Comparison of ENCODE assay signal across 8 mouse cellular contexts in the genomic region with DNA sequence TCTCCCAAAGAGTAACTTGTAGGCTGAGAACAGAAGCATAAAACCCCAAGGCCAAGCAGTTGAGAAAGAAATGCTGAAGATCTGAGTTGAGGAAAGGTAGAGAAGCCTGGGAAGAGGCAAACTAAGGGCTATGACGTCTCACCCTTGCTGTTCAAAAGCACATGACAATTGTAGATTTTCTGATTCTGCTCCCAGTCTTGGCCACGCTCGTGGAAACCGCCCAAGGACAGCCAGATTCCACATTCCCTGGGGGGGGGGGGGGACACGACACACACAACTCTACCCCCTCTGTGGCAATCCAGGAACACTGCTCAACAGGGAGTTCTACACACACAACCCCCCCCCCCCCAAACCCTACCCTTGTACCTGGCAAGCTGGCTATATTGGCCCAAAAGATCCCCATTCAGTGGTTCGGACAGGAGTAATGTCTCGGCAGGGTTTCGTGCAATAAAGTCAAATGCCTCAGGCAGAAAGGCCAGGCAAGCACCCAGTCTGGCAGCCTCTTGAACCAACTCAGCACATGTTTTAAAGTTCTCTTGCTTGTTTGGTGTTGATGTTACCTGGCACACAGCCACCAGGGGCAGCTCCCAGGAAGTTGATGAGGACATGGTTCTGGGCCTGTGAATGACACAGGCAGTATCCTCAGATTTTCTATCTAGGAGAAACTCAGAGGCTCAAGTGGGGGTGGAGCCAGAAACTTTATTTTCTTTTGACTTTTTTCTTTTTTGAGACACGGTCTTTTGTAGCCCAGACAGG. TPM values are rescaled to one million over a fixed set of nuclear protein-coding genes. Genes with fewer than 3 reads are reported as not detected.
A peak's percentile ranks its signal among the peaks of the same experiment; 100 is the strongest.
DNase-seq lines count a peak whose midpoint lies in the region; ATAC-seq lines count a peak whose summit lies in the region.

No protein-coding gene starts in this region.

- peaks cover 27% of the 10 kb centered on the region for H3K4me1 ChIP-seq in heart, embryonic 15.5 days (replicated peaks)
- H3K4me1 ChIP-seq in hindbrain, embryonic 10.5 days (replicated peaks) = peaks cover 36% of the 10 kb centered on the region
- H3K4me1 ChIP-seq in limb, embryonic 11.5 days (ENCODE audit: control insufficient read depth, insufficient read depth, low read length) = peaks cover 3% of the 10 kb centered on the region; the same call in 1 of the 2 replicates
- peaks cover 16% of the 10 kb centered on the region for H3K4me1 ChIP-seq in neural tube, embryonic 14.5 days (ENCODE audit: control insufficient read depth, insufficient read depth, low read length)

- no peaks in the 10 kb centered on the region for H3K27me3 ChIP-seq in heart, embryonic 15.5 days
- no peaks in the 10 kb centered on the region for H3K27me3 ChIP-seq in hindbrain, embryonic 10.5 days (ENCODE audit: insufficient read depth, poor library complexity, severe bottlenecking)
- H3K27me3 ChIP-seq in limb, embryonic 11.5 days (ENCODE audit: control insufficient read depth, insufficient read depth, low read length) = no peaks in the 10 kb centered on the region
- H3K27me3 ChIP-seq in neural tube, embryonic 14.5 days (ENCODE audit: control insufficient read depth, insufficient read depth, low read length) = no peaks in the 10 kb centered on the region

- DNase-seq in heart, postnatal 25 days (ENCODE audit: low spot score) = no peak
- DNase-seq in adipocyte (ENCODE audit: low spot score) = peak; percentile 70
- DNase-seq in hindbrain, embryonic 10.5 days (ENCODE audit: low spot score) = no peak
- DNase-seq in limb, embryonic 11.5 days (ENCODE audit: low spot score) = peak; percentile 30
- DNase-seq in B cell, adult 2 months = no peak

- H3K27ac ChIP-seq in heart, embryonic 15.5 days = no peak overlapping the region
- H3K27ac ChIP-seq in hindbrain, embryonic 10.5 days = no peak overlapping the region
- no peak overlapping the region for H3K27ac ChIP-seq in limb, embryonic 11.5 days (replicated peaks; ENCODE audit: low read depth, low read length)
- no peak overlapping the region for H3K27ac ChIP-seq in neural tube, embryonic 14.5 days (ENCODE audit: low read depth, low read length)

- 75% methylated on average over 9 of the region's 9 CpGs for whole genome bisulfite sequencing in heart, embryonic 15.5 days
- WGBS in hindbrain, embryonic 10.5 days = 87% methylated on average over 9 of the region's 9 CpGs
- WGBS in limb, embryonic 11.5 days = 81% methylated on average over 9 of the region's 9 CpGs
- 79% methylated on average over 9 of the region's 9 CpGs for WGBS in neural tube, embryonic 14.5 days

- peak overlapping the region; percentile 87 for H3K4me2 ChIP-seq in heart, embryonic 15.5 days
- no peak overlapping the region for H3K4me2 ChIP-seq in limb, embryonic 11.5 days (ENCODE audit: low read depth, severe bottlenecking)
- H3K4me2 ChIP-seq in neural tube, embryonic 14.5 days (ENCODE audit: low read depth, low read length) = peak overlapping the region; percentile 59; the same call in 1 of the 2 replicates

- 0 out of 2 replicates have a peak, but pooled peaks cover 6% of the 10 kb centered on the region for H3K9me3 ChIP-seq in heart, embryonic 15.5 days (replicated peaks)
- peaks cover 6% of the 10 kb centered on the region for H3K9me3 ChIP-seq in hindbrain, embryonic 10.5 days
- no peaks in the 10 kb centered on the region for H3K9me3 ChIP-seq in limb, embryonic 11.5 days (ENCODE audit: control insufficient read depth, low read length)
- H3K9me3 ChIP-seq in neural tube, embryonic 14.5 days (ENCODE audit: control insufficient read depth, low read length) = no peaks in the 10 kb centered on the region

- peak overlapping the region; percentile 88 for H3K4me3 ChIP-seq in heart, embryonic 15.5 days
- peak overlapping the region; percentile 96; the same call in 1 of the 2 replicates for H3K4me3 ChIP-seq in hindbrain, embryonic 10.5 days
- H3K4me3 ChIP-seq in limb, embryonic 11.5 days (ENCODE audit: low read depth, low read length) = peak overlapping the region; percentile 88; the same call in 1 of the 2 replicates
- peak overlapping the region; percentile 82; the same call in 1 of the 2 replicates for H3K4me3 ChIP-seq in neural tube, embryonic 14.5 days (ENCODE audit: low read depth, low read length)

- intact Hi-C loops in heart, postnatal 25 days (cut with DNase I) = no loop called here

- H3K36me3 ChIP-seq in heart, embryonic 15.5 days = peaks cover 42% of the 10 kb centered on the region
- peaks cover 56% of the 10 kb centered on the region for H3K36me3 ChIP-seq in hindbrain, embryonic 10.5 days
- H3K36me3 ChIP-seq in limb, embryonic 11.5 days (ENCODE audit: control insufficient read depth, insufficient read depth, low read length) = peaks cover 14% of the 10 kb centered on the region
- peaks cover 24% of the 10 kb centered on the region for H3K36me3 ChIP-seq in neural tube, embryonic 14.5 days (ENCODE audit: control insufficient read depth, insufficient read depth, low read length)

- ATAC-seq in heart, embryonic 15.5 days (replicated peaks; ENCODE audit: insufficient number of reproducible peaks, insufficient read depth, low FRiP score, low read depth) = no peak
- 0 out of 2 replicates have a peak, but pooled peaks have one; percentile 10 for ATAC-seq in limb, embryonic 11.5 days (ENCODE audit: insufficient number of reproducible peaks, low FRiP score, low TSS enrichment, low read depth)
- ATAC-seq in neural tube, embryonic 14.5 days (ENCODE audit: low read depth) = no peak
- ATAC-seq in activated CD4-positive, CD25-positive, alpha-beta regulatory T cell, adult 4 months = no peak

- no peak overlapping the region for H3K9ac ChIP-seq in heart, embryonic 15.5 days
- H3K9ac ChIP-seq in limb, embryonic 11.5 days (ENCODE audit: low read length) = no peak overlapping the region
- no peak overlapping the region for H3K9ac ChIP-seq in neural tube, embryonic 14.5 days (replicated peaks; ENCODE audit: low read depth, low read length)

RNA-seq across cellular contexts. Expression of a gene that starts 1.3 kb away (rescaled TPM):
- polyA plus RNA-seq in heart, embryonic 15.5 days (2015; fragmentation: Nextera tagmentation; extraction: Ambion mirVana) = 31.2 and 33.2 TPM in 2 replicates
- total RNA-seq in heart, postnatal 25 days (2021) = 10 to 100 TPM; 26.1 to 29.9 TPM
- polyA plus RNA-seq in hindbrain, embryonic 10.5 days (2016; fragmentation: Nextera tagmentation; extraction: Ambion mirVana) = 39.6 and 46.0 TPM in 2 replicates
- 29.2 and 31.9 TPM in 2 replicates for polyA plus RNA-seq in limb, embryonic 11.5 days (2014; fragmentation: Nextera tagmentation; extraction: Ambion mirVana)
- polyA plus RNA-seq in neural tube, embryonic 14.5 days (2014; fragmentation: Nextera tagmentation; extraction: Ambion mirVana) = 40.2 and 43.5 TPM in 2 replicates
- polyA plus RNA-seq in activated CD4-positive, CD25-positive, alpha-beta regulatory T cell, adult 4 months (2017; shearing (Covaris generic)) = 10 to 100 TPM; 26.3 to 29.7 TPM

RNA-seq across cellular contexts. Expression of a gene that starts 1.4 kb away (rescaled TPM):
- 77.2 and 91.0 TPM in 2 replicates for polyA plus RNA-seq in heart, embryonic 15.5 days (2015; fragmentation: Nextera tagmentation; extraction: Ambion mirVana)
- 10 to 100 TPM; 74.3 to 84.4 TPM for total RNA-seq in heart, postnatal 25 days (2021)
- polyA plus RNA-seq in hindbrain, embryonic 10.5 days (2016; fragmentation: Nextera tagmentation; extraction: Ambion mirVana) = 130 and 147 TPM in 2 replicates
- 61.8 and 68.3 TPM in 2 replicates for polyA plus RNA-seq in limb, embryonic 11.5 days (2014; fragmentation: Nextera tagmentation; extraction: Ambion mirVana)
- 58.1 and 67.6 TPM in 2 replicates for polyA plus RNA-seq in neural tube, embryonic 14.5 days (2014; fragmentation: Nextera tagmentation; extraction: Ambion mirVana)
- 10 to 100 TPM; 34.7 to 60.5 TPM for polyA plus RNA-seq in activated CD4-positive, CD25-positive, alpha-beta regulatory T cell, adult 4 months (2017; shearing (Covaris generic))

RNA-seq across cellular contexts. Expression of a gene that starts 15.2 kb away (rescaled TPM):
- polyA plus RNA-seq in heart, embryonic 15.5 days (2015; fragmentation: Nextera tagmentation; extraction: Ambion mirVana) = 33.9 and 37.7 TPM in 2 replicates
- total RNA-seq in heart, postnatal 25 days (2021) = 10 to 100 TPM; 21.9 to 22.2 TPM
- polyA plus RNA-seq in hindbrain, embryonic 10.5 days (2016; fragmentation: Nextera tagmentation; extraction: Ambion mirVana) = 46.2 and 48.4 TPM in 2 replicates
- polyA plus RNA-seq in limb, embryonic 11.5 days (2014; fragmentation: Nextera tagmentation; extraction: Ambion mirVana) = 51.7 and 55.7 TPM in 2 replicates
- 48.0 and 49.7 TPM in 2 replicates for polyA plus RNA-seq in neural tube, embryonic 14.5 days (2014; fragmentation: Nextera tagmentation; extraction: Ambion mirVana)
- polyA plus RNA-seq in activated CD4-positive, CD25-positive, alpha-beta regulatory T cell, adult 4 months (2017; shearing (Covaris generic)) = 10 to 100 TPM; 33.7 to 35.2 TPM

RNA-seq across cellular contexts. Expression of a gene that starts 16.5 kb away (rescaled TPM):
- polyA plus RNA-seq in heart, embryonic 15.5 days (2015; fragmentation: Nextera tagmentation; extraction: Ambion mirVana) = 0.63 and 0.75 TPM in 2 replicates
- not detected for total RNA-seq in heart, postnatal 25 days (2021)
- polyA plus RNA-seq in hindbrain, embryonic 10.5 days (2016; fragmentation: Nextera tagmentation; extraction: Ambion mirVana) = 2.1 and 2.5 TPM in 2 replicates
- 1.4 and 2.3 TPM in 2 replicates for polyA plus RNA-seq in limb, embryonic 11.5 days (2014; fragmentation: Nextera tagmentation; extraction: Ambion mirVana)
- polyA plus RNA-seq in neural tube, embryonic 14.5 days (2014; fragmentation: Nextera tagmentation; extraction: Ambion mirVana) = 3.2 and 5.3 TPM in 2 replicates
- polyA plus RNA-seq in activated CD4-positive, CD25-positive, alpha-beta regulatory T cell, adult 4 months (2017; shearing (Covaris generic)) = under 1 TPM in 1 of 2 experiments, not detected in 1; 0.48 TPM

RNA-seq across cellular contexts. Expression of a gene that starts 25.8 kb away (rescaled TPM):
- 0.26 and 1.2 TPM in 2 replicates for polyA plus RNA-seq in heart, embryonic 15.5 days (2015; fragmentation: Nextera tagmentation; extraction: Ambion mirVana)
- total RNA-seq in heart, postnatal 25 days (2021) = under 1 TPM; 0.21 to 0.42 TPM
- polyA plus RNA-seq in hindbrain, embryonic 10.5 days (2016; fragmentation: Nextera tagmentation; extraction: Ambion mirVana) = 1.5 and 1.7 TPM in 2 replicates
- polyA plus RNA-seq in limb, embryonic 11.5 days (2014; fragmentation: Nextera tagmentation; extraction: Ambion mirVana) = 2.9 and 3.1 TPM in 2 replicates
- polyA plus RNA-seq in neural tube, embryonic 14.5 days (2014; fragmentation: Nextera tagmentation; extraction: Ambion mirVana) = 2.2 and 2.8 TPM in 2 replicates
- under 1 TPM in 1 of 2 experiments, not detected in 1; 0.09 TPM for polyA plus RNA-seq in activated CD4-positive, CD25-positive, alpha-beta regulatory T cell, adult 4 months (2017; shearing (Covaris generic))

Comparison
In these comparisons a context has a peak if more than half of its experiments do, and no peak if none do; other contexts are left out.
1. DNase-seq: peak in adipocyte (single experiment) and limb, embryonic 11.5 days (single experiment); none in heart, postnatal 25 days (single experiment), hindbrain, embryonic 10.5 days (single experiment) and B cell, adult 2 months (0 of 2).
2. Peak in every context shown above with its lines, with median percentiles within 50 percentile points of each other: H3K4me3 ChIP-seq.